Mouse (Mus musculus) heart, adult 2 months (tissue): ENCODE data around the gene Slc26a8.

ENCODE experiments used
- CTCF ChIP-seq: fragments of 200-600 bp; IDR thresholded peaks from 2 replicates; pipeline ENCODE4 v1.8.1; 2022; ENCODE audit warnings: antibody characterized with exemption, mild to moderate bottlenecking, moderate library complexity
- POLR2A ChIP-seq: fragments of 200-500 bp; IDR thresholded peaks from 2 replicates; pipeline ENCODE4 v1.6.1; 2011; ENCODE audit warnings: mild to moderate bottlenecking, low read depth, low read length, control low read depth; ENCODE audit not compliant: insufficient read depth

DNA sequence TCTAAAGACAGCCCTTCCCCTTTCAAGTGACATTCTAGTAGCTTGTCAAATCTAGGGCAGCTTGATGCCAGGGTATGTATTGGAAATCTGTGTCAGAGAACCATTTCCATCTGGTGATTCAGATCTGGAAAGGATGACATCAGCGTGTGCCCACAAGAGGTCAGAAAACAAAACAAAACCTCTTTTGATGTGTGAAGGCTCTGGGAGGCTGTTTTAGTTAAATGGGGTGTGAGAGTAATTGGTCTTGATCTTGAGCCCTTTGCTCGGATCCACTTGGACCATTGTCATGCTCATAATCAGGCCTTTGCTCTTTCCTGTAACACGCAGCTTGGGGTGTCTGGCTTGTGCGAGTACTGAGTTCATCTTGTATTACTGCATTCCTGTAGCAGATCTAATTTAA is 8.2 kb upstream of the Slc26a8 start:
- TF ChIP-seq POLR2A (no peak), CTCF (no peak)
